Mouse (Mus musculus) cerebellum, adult 2 months (tissue): ENCODE results near the gene Cyb5b. TPM values are rescaled to one million over a fixed set of nuclear protein-coding genes. Genes with fewer than 3 reads are reported as not detected.

Experiments
- DNase-seq, 2 experiments: peaks; one replicate each; pipeline ENCODE4 v3.0.0; 2021
- H3K27ac ChIP-seq: fragments of 200-500 bp; 2 replicates; pipeline ENCODE4 v1.5.1; 2012; ENCODE audit warnings: low read length, control low read depth, inconsistent platforms; ENCODE audit not compliant: insufficient read depth
- H3K27me3 ChIP-seq: fragments of 200-500 bp; 2 replicates; pipeline ENCODE4 v1.6.1; 2012; ENCODE audit warnings: inconsistent platforms, mild to moderate bottlenecking, low read length, moderate library complexity; ENCODE audit not compliant: control insufficient read depth, insufficient read depth
- H3K4me1 ChIP-seq: fragments of 200-500 bp; 2 replicates; pipeline ENCODE4 v1.6.1; 2011; ENCODE audit warnings: low read length; ENCODE audit not compliant: control insufficient read depth, insufficient read depth
- H3K4me3 ChIP-seq: fragments of 200-500 bp; replicated peaks from 2 replicates; pipeline ENCODE3; 2011; ENCODE audit warnings: mild to moderate bottlenecking, low read depth, low read length, control low read depth; ENCODE audit not compliant: insufficient read depth
- CTCF ChIP-seq: fragments of 200-500 bp; IDR thresholded peaks from 2 replicates; pipeline ENCODE4 v1.5.1; 2011; ENCODE audit warnings: low read depth, mild to moderate bottlenecking, control low read depth, low read length, moderate library complexity, borderline replicate concordance; ENCODE audit not compliant: insufficient read depth
- POLR2A ChIP-seq: fragments of 200-500 bp; IDR thresholded peaks from 2 replicates; pipeline ENCODE4 v1.6.1; 2011; ENCODE audit warnings: low read length, control low read depth, borderline replicate concordance; ENCODE audit not compliant: insufficient read depth
- WGBS: fragments of 180-500 bp; shearing (Covaris S2); methylation state at CpG from one replicate; pipeline ENCODE4 v1.1.7; 2018; 5-methylcytosine and 5-hydroxymethylcytosine counted together
- polyA plus RNA-seq: library from polyadenylated mRNA; depleted of rRNA; stranded (reverse); fragments of >200 nt; gene quantifications from 2 replicates; pipeline ENCODE4 v1.2.3, GENCODE M21; 2012

Cyb5b gene
- polyA plus RNA-seq, 1 experiment: 90.3 TPM

DNA sequence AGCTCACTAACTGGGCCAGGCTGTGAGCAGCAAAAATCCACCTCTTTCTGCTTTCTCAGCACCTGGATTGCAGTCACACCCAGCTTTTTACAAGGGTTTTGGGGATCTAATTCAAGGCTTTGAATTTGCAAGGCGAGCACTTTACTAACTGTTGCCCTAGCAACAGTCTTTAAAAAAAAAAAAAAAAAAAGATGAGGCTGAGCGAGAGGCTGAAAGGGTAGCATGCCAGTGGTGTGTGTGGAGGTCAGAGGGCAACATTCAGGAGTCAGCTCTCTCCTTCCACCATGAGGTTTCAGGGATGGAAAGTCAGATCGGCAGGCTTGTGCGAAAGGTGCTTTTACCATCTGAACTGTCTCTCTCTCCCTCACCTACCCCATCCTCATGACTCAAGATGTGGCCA is 37.2 kb upstream of the Cyb5b start:
- H3K4me1 ChIP-seq: no peaks in the 10 kb centered on the region
- no peak overlapping the region for H3K27ac ChIP-seq
- DNase-seq: no peak
- WGBS: 63% methylated on average over 4 of the region's 4 CpGs
- no peak overlapping the region for H3K4me3 ChIP-seq
- TF ChIP-seq POLR2A: no peak
- no peak for TF ChIP-seq CTCF
- no peaks in the 10 kb centered on the region for H3K27me3 ChIP-seq

GRCm38 (mm10) chr8:107114150-107115007 is 36.1 kb upstream of the Cyb5b start:
- Histone ChIP-seq H3K4me1 (peaks cover 3% of the 10 kb centered on the region), H3K4me3 (no peak overlapping the region), H3K27me3 (no peaks in the 10 kb centered on the region), H3K27ac (no peak overlapping the region)
- no peak for TF ChIP-seq CTCF
- no peak for TF ChIP-seq POLR2A
- no peak for DNase-seq
- WGBS: 51% methylated on average over 19 of the region's 19 CpGs

GRCm38 (mm10) chr8:107115008-107115320 is 35.5 kb upstream of the Cyb5b start:
- no peak overlapping the region for H3K4me3 ChIP-seq
- no peak overlapping the region for H3K27ac ChIP-seq
- 84% methylated on average over 10 of the region's 10 CpGs for WGBS
- no peaks in the 10 kb centered on the region for H3K27me3 ChIP-seq
- peaks cover 3% of the 10 kb centered on the region for H3K4me1 ChIP-seq
- no peak for DNase-seq
- no peak for TF ChIP-seq CTCF
- no peak for TF ChIP-seq POLR2A

DNA sequence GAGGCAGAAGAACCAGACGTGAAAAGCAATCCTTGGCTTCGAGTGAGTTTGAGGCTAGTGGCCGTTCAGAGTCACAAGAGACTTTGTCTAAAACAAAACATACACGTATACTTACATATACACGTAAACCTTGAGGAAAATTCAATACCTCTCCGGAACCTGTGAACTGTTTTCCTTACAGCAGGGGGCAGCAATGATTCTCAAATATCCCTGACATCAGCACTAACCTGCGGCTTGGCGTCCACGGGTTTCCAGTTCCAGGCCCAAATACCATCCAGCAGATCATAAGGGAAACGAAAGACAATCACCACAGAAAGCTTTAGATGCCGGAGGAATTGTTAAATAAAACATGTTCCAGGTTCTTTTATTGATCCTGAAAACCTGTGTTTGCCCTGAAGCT is 34.4 kb upstream of the Cyb5b start:
- 13% methylated on average over 11 of the region's 11 CpGs for WGBS
- peak; percentile 82 to 83 for DNase-seq
- peaks cover 3% of the 10 kb centered on the region for H3K4me1 ChIP-seq
- no peak overlapping the region for H3K4me3 ChIP-seq
- no peaks in the 10 kb centered on the region for H3K27me3 ChIP-seq
- H3K27ac ChIP-seq: no peak overlapping the region
- peak; percentile 76 for TF ChIP-seq CTCF
- TF ChIP-seq POLR2A: no peak

- no peak overlapping the region for H3K27ac ChIP-seq
- no peak for DNase-seq
- H3K4me1 ChIP-seq: peaks cover 3% of the 10 kb centered on the region
- no peak for TF ChIP-seq POLR2A
- TF ChIP-seq CTCF: no peak
- 67% methylated on average over 2 of the region's 2 CpGs for WGBS
- H3K27me3 ChIP-seq: no peaks in the 10 kb centered on the region
- H3K4me3 ChIP-seq: no peak overlapping the region
Observed at GRCm38 (mm10) chr8:107117019-107117418, 33.4 kb upstream of the Cyb5b start.

DNA sequence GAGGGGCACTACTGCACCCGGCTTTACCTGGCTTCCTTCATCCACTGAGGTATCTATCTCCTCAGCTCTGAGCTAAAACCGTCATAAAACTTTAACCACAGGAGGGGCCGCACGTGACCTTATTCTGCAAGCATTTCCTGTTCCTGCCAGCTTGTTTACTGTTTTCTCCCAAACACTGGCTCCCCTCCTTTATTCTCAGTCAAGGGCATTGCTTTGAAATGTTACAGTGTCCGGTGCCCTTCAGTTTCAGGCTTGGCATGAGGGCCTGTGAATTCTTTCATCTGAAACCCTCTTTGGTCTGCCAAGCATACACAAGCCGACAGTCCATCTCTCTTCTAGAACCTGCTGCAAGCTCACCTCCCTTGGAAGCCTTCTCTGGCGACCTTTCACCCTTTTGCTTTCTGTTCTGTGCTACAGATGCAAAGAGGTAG is 31.6 kb upstream of the Cyb5b start:
- TF ChIP-seq POLR2A (no peak), CTCF (no peak)
- Histone ChIP-seq H3K27me3 (no peaks in the 10 kb centered on the region), H3K4me1 (peaks cover 3% of the 10 kb centered on the region), H3K4me3 (no peak overlapping the region), H3K27ac (no peak overlapping the region)
- no peak for DNase-seq
- WGBS: 54% methylated on average over 7 of the region's 7 CpGs

DNA sequence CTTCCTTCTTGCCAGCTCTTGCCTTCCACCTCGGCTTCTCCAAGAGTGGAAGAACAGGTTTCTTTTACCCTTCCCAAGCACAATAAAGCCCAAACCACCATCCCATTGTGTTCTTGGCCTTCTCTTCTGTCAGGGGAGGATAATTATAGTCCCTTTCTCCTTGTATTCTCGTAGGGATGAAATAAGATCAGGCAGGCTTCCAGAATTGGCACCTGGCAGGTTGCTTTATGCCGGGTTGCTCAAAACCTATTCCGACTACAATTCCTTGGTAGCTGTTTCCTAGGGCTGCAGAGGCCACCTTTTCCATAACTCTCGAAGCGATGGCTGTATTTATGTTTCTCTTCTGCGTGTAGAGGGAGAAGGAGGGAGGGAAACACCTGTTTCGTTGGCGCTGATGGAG is 31.0 kb upstream of the Cyb5b start:
- Histone ChIP-seq H3K4me3 (no peak overlapping the region), H3K4me1 (peaks cover 3% of the 10 kb centered on the region), H3K27me3 (no peaks in the 10 kb centered on the region), H3K27ac (no peak overlapping the region)
- WGBS: 21% methylated on average over 9 of the region's 9 CpGs
- TF ChIP-seq CTCF: no peak
- no peak for TF ChIP-seq POLR2A
- peak; percentile 41 to 47 for DNase-seq

DNA sequence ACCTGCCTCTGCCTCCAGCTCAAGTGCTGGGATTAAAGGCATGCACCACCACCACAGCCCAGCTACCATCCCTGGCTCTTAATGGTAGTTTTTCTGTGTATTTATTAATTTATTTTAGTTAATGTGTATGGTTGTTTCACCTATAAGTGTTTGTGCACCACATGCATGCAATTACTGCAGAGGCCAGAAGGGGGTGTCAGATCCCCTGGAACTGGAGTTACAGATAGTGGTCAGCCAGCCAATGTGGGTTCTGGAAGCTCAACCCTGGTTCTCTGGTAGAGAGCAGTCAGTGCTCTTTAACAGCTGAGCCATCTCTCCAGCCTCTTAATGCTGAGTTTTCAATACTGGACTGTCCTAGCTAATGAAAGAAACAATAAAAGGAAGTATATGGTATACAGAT is 29.6 kb upstream of the Cyb5b start:
- H3K4me1 ChIP-seq: peaks cover 3% of the 10 kb centered on the region
- no peak overlapping the region for H3K4me3 ChIP-seq
- DNase-seq: no peak
- H3K27me3 ChIP-seq: no peaks in the 10 kb centered on the region
- no peak overlapping the region for H3K27ac ChIP-seq
- no peak for TF ChIP-seq CTCF
- no peak for TF ChIP-seq POLR2A
